Mouse (Mus musculus) kidney, adult 2 months (tissue): ENCODE data around the gene Dand5.

Source experiments
- CTCF ChIP-seq: fragments of 200-500 bp; conservative IDR thresholded peaks from 2 replicates; pipeline ENCODE4 v1.5.1; 2011; ENCODE audit warnings: low read depth, mild to moderate bottlenecking, control low read depth, low read length, moderate library complexity, mixed read lengths; ENCODE audit not compliant: insufficient read depth, insufficient read length
- POLR2A ChIP-seq: fragments of 200-500 bp; IDR thresholded peaks from one replicate; pipeline ENCODE4 v1.6.1; 2011; ENCODE audit warnings: low read depth, low read length, control low read depth

GRCm38 (mm10) chr8:84789855-84790486 lies 32.7 kb downstream of the Dand5 start:
- TF ChIP-seq POLR2A (no peak), CTCF (no peak)
